Mouse (Mus musculus): ENCODE data around the gene Olfr48. TPM values are rescaled to one million over a fixed set of nuclear protein-coding genes. Genes with fewer than 3 reads are reported as not detected.

The Olfr48 gene
- total RNA-seq (2014; rRNA removed) (not detected in 2 replicates), polyA plus RNA-seq (2012; rRNA removed) (not detected in 2 replicates)

- DNase-seq (ENCODE audit: extremely low read depth, low read depth, low spot score): no peak
- Histone ChIP-seq H3K27me3 (ENCODE audit: control insufficient read depth, insufficient read depth, low read length) (no peaks in the 10 kb centered on the region), H3K79me2 (ENCODE audit: control insufficient read depth, insufficient read depth, low read length) (no peaks in the 10 kb centered on the region), H3K36me3 (ENCODE audit: control insufficient read depth, insufficient read depth, low read length) (no peaks in the 10 kb centered on the region), H3K4me3 (ENCODE audit: insufficient read depth, low read depth, low read length) (no peak within 1 kb of the TSS), H3K4me1 (ENCODE audit: control insufficient read depth, insufficient read depth, low read length) (no peaks in the 10 kb centered on the region), H3K27ac (replicated peaks; ENCODE audit: insufficient read depth, low read depth, low read length) (no peak within 1 kb of the TSS), H3K9ac (ENCODE audit: low read depth, low read length) (no peak within 1 kb of the TSS)
- TF ChIP-seq POLR2A (IDR thresholded peaks at IDR 0.05; ENCODE audit: extremely low read depth, insufficient read depth, low read length): no peak
- no peak for TF ChIP-seq CTCF (IDR thresholded peaks at IDR 0.05; ENCODE audit: low read depth, low read length)
- 81% methylated on average over 5 of the region's 5 CpGs for WGBS
Measured at GRCm38 (mm10) chr2:89848105-89848504, at the start of gene Olfr48. Olfr48 (minus strand) TSS chr2:89848205.

GRCm38 (mm10) chr2:89878137-89878536 is 30.1 kb upstream of the Olfr48 start, which contains the start of gene Olfr1257:
Olfr1257 (plus strand) TSS chr2:89878437.
- Histone ChIP-seq H3K27me3 (ENCODE audit: control insufficient read depth, insufficient read depth, low read length) (no peaks in the 10 kb centered on the region), H3K9ac (ENCODE audit: low read depth, low read length) (no peak within 1 kb of the TSS), H3K27ac (replicated peaks; ENCODE audit: insufficient read depth, low read depth, low read length) (no peak within 1 kb of the TSS), H3K79me2 (ENCODE audit: control insufficient read depth, insufficient read depth, low read length) (no peaks in the 10 kb centered on the region), H3K4me3 (ENCODE audit: insufficient read depth, low read depth, low read length) (no peak within 1 kb of the TSS), H3K4me1 (ENCODE audit: control insufficient read depth, insufficient read depth, low read length) (no peaks in the 10 kb centered on the region), H3K36me3 (ENCODE audit: control insufficient read depth, insufficient read depth, low read length) (no peaks in the 10 kb centered on the region)
- TF ChIP-seq POLR2A (IDR thresholded peaks at IDR 0.05; ENCODE audit: extremely low read depth, insufficient read depth, low read length) (no peak), CTCF (IDR thresholded peaks at IDR 0.05; ENCODE audit: low read depth, low read length) (no peak)
- WGBS: 85% methylated on average over 1 of the region's 1 CpGs
- DNase-seq (ENCODE audit: extremely low read depth, low read depth, low spot score): no peak

- WGBS: 90% methylated on average over 1 of the region's 1 CpGs
- Histone ChIP-seq H3K9ac (ENCODE audit: low read depth, low read length) (no peak overlapping the region), H3K27me3 (ENCODE audit: control insufficient read depth, insufficient read depth, low read length) (no peaks in the 10 kb centered on the region), H3K79me2 (ENCODE audit: control insufficient read depth, insufficient read depth, low read length) (no peaks in the 10 kb centered on the region), H3K27ac (replicated peaks; ENCODE audit: insufficient read depth, low read depth, low read length) (no peak overlapping the region), H3K4me3 (ENCODE audit: insufficient read depth, low read depth, low read length) (no peak overlapping the region), H3K4me1 (ENCODE audit: control insufficient read depth, insufficient read depth, low read length) (no peaks in the 10 kb centered on the region), H3K36me3 (ENCODE audit: control insufficient read depth, insufficient read depth, low read length) (no peaks in the 10 kb centered on the region)
- no peak for DNase-seq (ENCODE audit: extremely low read depth, low read depth, low spot score)
- TF ChIP-seq CTCF (IDR thresholded peaks at IDR 0.05; ENCODE audit: low read depth, low read length) (no peak), POLR2A (IDR thresholded peaks at IDR 0.05; ENCODE audit: extremely low read depth, insufficient read depth, low read length) (no peak)
Measured at GRCm38 (mm10) chr2:89849230-89849629, 1.2 kb upstream of the Olfr48 start.

GRCm38 (mm10) chr2:89841455-89841854 is 6.5 kb downstream of the Olfr48 start, which contains the start of gene Olfr1256:
Olfr1256 (minus strand) TSS chr2:89841555.
- Histone ChIP-seq H3K79me2 (ENCODE audit: control insufficient read depth, insufficient read depth, low read length) (no peaks in the 10 kb centered on the region), H3K27me3 (ENCODE audit: control insufficient read depth, insufficient read depth, low read length) (no peaks in the 10 kb centered on the region), H3K4me3 (ENCODE audit: insufficient read depth, low read depth, low read length) (no peak within 1 kb of the TSS), H3K36me3 (ENCODE audit: control insufficient read depth, insufficient read depth, low read length) (no peaks in the 10 kb centered on the region), H3K27ac (replicated peaks; ENCODE audit: insufficient read depth, low read depth, low read length) (no peak within 1 kb of the TSS), H3K4me1 (ENCODE audit: control insufficient read depth, insufficient read depth, low read length) (no peaks in the 10 kb centered on the region), H3K9ac (ENCODE audit: low read depth, low read length) (no peak within 1 kb of the TSS)
- WGBS: 74% methylated on average over 2 of the region's 2 CpGs
- TF ChIP-seq POLR2A (IDR thresholded peaks at IDR 0.05; ENCODE audit: extremely low read depth, insufficient read depth, low read length): no peak
- no peak for TF ChIP-seq CTCF (IDR thresholded peaks at IDR 0.05; ENCODE audit: low read depth, low read length)
- no peak for DNase-seq (ENCODE audit: extremely low read depth, low read depth, low spot score)

- H3K79me2 ChIP-seq (ENCODE audit: control insufficient read depth, insufficient read depth, low read length): no peaks in the 10 kb centered on the region
- no peak overlapping the region for H3K27ac ChIP-seq (replicated peaks; ENCODE audit: insufficient read depth, low read depth, low read length)
- DNase-seq (ENCODE audit: extremely low read depth, low read depth, low spot score): no peak
- no peaks in the 10 kb centered on the region for H3K4me1 ChIP-seq (ENCODE audit: control insufficient read depth, insufficient read depth, low read length)
- no peak overlapping the region for H3K9ac ChIP-seq (ENCODE audit: low read depth, low read length)
- H3K36me3 ChIP-seq (ENCODE audit: control insufficient read depth, insufficient read depth, low read length): no peaks in the 10 kb centered on the region
- H3K4me3 ChIP-seq (ENCODE audit: insufficient read depth, low read depth, low read length): no peak overlapping the region
- WGBS: 74% methylated on average over 1 of the region's 1 CpGs
- H3K27me3 ChIP-seq (ENCODE audit: control insufficient read depth, insufficient read depth, low read length): no peaks in the 10 kb centered on the region
- TF ChIP-seq CTCF (IDR thresholded peaks at IDR 0.05; ENCODE audit: low read depth, low read length) (no peak), POLR2A (IDR thresholded peaks at IDR 0.05; ENCODE audit: extremely low read depth, insufficient read depth, low read length) (no peak)
Measured at GRCm38 (mm10) chr2:89820216-89820615, 27.8 kb downstream of the Olfr48 start.

- Histone ChIP-seq H3K4me1 (ENCODE audit: control insufficient read depth, insufficient read depth, low read length) (no peaks in the 10 kb centered on the region), H3K9ac (ENCODE audit: low read depth, low read length) (no peak within 1 kb of the TSS), H3K36me3 (ENCODE audit: control insufficient read depth, insufficient read depth, low read length) (no peaks in the 10 kb centered on the region), H3K27me3 (ENCODE audit: control insufficient read depth, insufficient read depth, low read length) (no peaks in the 10 kb centered on the region), H3K79me2 (ENCODE audit: control insufficient read depth, insufficient read depth, low read length) (no peaks in the 10 kb centered on the region), H3K27ac (replicated peaks; ENCODE audit: insufficient read depth, low read depth, low read length) (no peak within 1 kb of the TSS), H3K4me3 (ENCODE audit: insufficient read depth, low read depth, low read length) (no peak within 1 kb of the TSS)
- TF ChIP-seq CTCF (IDR thresholded peaks at IDR 0.05; ENCODE audit: low read depth, low read length): no peak
- 88% methylated on average over 3 of the region's 3 CpGs for WGBS
- DNase-seq (ENCODE audit: extremely low read depth, low read depth, low spot score): no peak
Measured at GRCm38 (mm10) chr2:89811751-89812150, 36.3 kb downstream of the Olfr48 start, which contains the start of gene Olfr1255. Olfr1255 (plus strand) TSS chr2:89812051.
